Comparison of ENCODE assay signal across 15 mouse cellular contexts in genomic region chr6:144337436-144337969, GRCm38 (mm10).
DNase-seq lines count a peak whose midpoint lies in the region; ATAC-seq and TF ChIP-seq lines count a peak whose summit lies in the region.
"Had no signal": no experiment of that assay in that cellular context is flagged by ENCODE, and none has a peak within 500 bp of the region (broad histone marks: within the 10 kb centered on the region; RNA-seq: fewer than 3 reads in every experiment).

No protein-coding gene starts in this region.

- no peak overlapping the region for H3K9ac ChIP-seq in lung, postnatal 0 days (replicated peaks; ENCODE audit: low read depth)
- peak overlapping the region; percentile 18; the same call in 1 of the 2 replicates for H3K9ac ChIP-seq in forebrain, embryonic 14.5 days (ENCODE audit: low read length)
- H3K9ac ChIP-seq in neural tube, embryonic 15.5 days (replicated peaks), result no peak overlapping the region
- H3K9ac ChIP-seq: embryonic facial prominence, embryonic 15.5 days; liver, embryonic 14.5 days had no signal

- no peak for TF ChIP-seq EP300 in lung, postnatal 0 days (IDR thresholded peaks at IDR 0.05)

- peak; percentile 20 for DNase-seq in lung, postnatal 0 days (ENCODE audit: low spot score)
- DNase-seq in lung, adult 18-20 months, result no peak
- DNase-seq in forebrain, embryonic 14.5 days (ENCODE audit: low spot score), result peak; percentile 36
- peak; percentile 27 for DNase-seq in lung, postnatal 14 days
- no peak for DNase-seq in cerebellum, postnatal 4 days (ENCODE audit: low spot score in 2 of 2)
- no peak for DNase-seq in adrenal gland, postnatal 36 days
- DNase-seq in kidney, adult 2 months, result no peak
- DNase-seq: adrenal gland, postnatal 25 days; cerebellum, adult 18-20 months; heart, postnatal 36 days had no signal

- no peak overlapping the region for H3K27ac ChIP-seq in lung, postnatal 0 days (ENCODE audit: low read length)
- no peak overlapping the region for H3K27ac ChIP-seq in forebrain, embryonic 14.5 days (ENCODE audit: low read depth, low read length)
- no peak overlapping the region for H3K27ac ChIP-seq in neural tube, embryonic 15.5 days (replicated peaks)
- H3K27ac ChIP-seq in kidney, adult 2 months (ENCODE audit: insufficient read depth, low read depth, low read length), result no peak overlapping the region
- H3K27ac ChIP-seq: embryonic facial prominence, embryonic 15.5 days; kidney, postnatal 0 days; liver, embryonic 14.5 days had no signal

- TF ChIP-seq POLR2A in kidney, adult 2 months (IDR thresholded peaks at IDR 0.05; ENCODE audit: low read depth, low read length), result no peak

- ATAC-seq in lung, postnatal 0 days, result no peak
- 0 out of 2 replicates have a peak, but pooled peaks have one; percentile 15 for ATAC-seq in forebrain, embryonic 14.5 days
- no peak for ATAC-seq in neural tube, embryonic 15.5 days (ENCODE audit: low FRiP score)
- ATAC-seq: CD4-positive, CD25-positive, alpha-beta regulatory T cell, adult 4 months had no signal

- no peaks in the 10 kb centered on the region for H3K36me3 ChIP-seq in lung, postnatal 0 days (ENCODE audit: insufficient read depth, low read length)
- H3K36me3 ChIP-seq in forebrain, embryonic 14.5 days (ENCODE audit: control insufficient read depth, insufficient read depth, low read length), result no peaks in the 10 kb centered on the region
- no peaks in the 10 kb centered on the region for H3K36me3 ChIP-seq in neural tube, embryonic 15.5 days
- H3K36me3 ChIP-seq in kidney, adult 2 months (ENCODE audit: control insufficient read depth, insufficient read depth, low read length), result no peaks in the 10 kb centered on the region
- H3K36me3 ChIP-seq: embryonic facial prominence, embryonic 15.5 days had no signal

- 23% methylated on average over 14 of the region's 14 CpGs for WGBS in lung, postnatal 0 days
- WGBS in forebrain, embryonic 14.5 days, result 2% methylated on average over 14 of the region's 14 CpGs
- WGBS in neural tube, embryonic 15.5 days, result 19% methylated on average over 14 of the region's 14 CpGs
- 59% methylated on average over 14 of the region's 14 CpGs for WGBS in kidney, adult 2 months

- TF ChIP-seq CTCF in lung, postnatal 0 days (IDR thresholded peaks at IDR 0.05), result no peak
- no peak for TF ChIP-seq CTCF in kidney, adult 2 months (conservative IDR thresholded peaks at IDR 0.05; ENCODE audit: insufficient read depth, insufficient read length, low read depth, low read length)

- no peaks in the 10 kb centered on the region for H3K9me3 ChIP-seq in lung, postnatal 0 days (ENCODE audit: low read length)
- 0 out of 2 replicates have a peak, but pooled peaks cover 3% of the 10 kb centered on the region for H3K9me3 ChIP-seq in forebrain, embryonic 14.5 days (replicated peaks; ENCODE audit: control insufficient read depth, low read length)
- H3K9me3 ChIP-seq in neural tube, embryonic 15.5 days (replicated peaks), result no peaks in the 10 kb centered on the region
- H3K9me3 ChIP-seq: embryonic facial prominence, embryonic 15.5 days had no signal

- no peak overlapping the region for H3K4me3 ChIP-seq in lung, postnatal 0 days (ENCODE audit: low read depth, low read length)
- H3K4me3 ChIP-seq in forebrain, embryonic 14.5 days (ENCODE audit: low read depth, low read length), result no peak overlapping the region
- no peak overlapping the region for H3K4me3 ChIP-seq in neural tube, embryonic 15.5 days (replicated peaks)
- no peak overlapping the region for H3K4me3 ChIP-seq in kidney, adult 2 months (ENCODE audit: insufficient read depth, low read depth, low read length)
- H3K4me3 ChIP-seq: embryonic facial prominence, embryonic 15.5 days had no signal

- H3K4me1 ChIP-seq in lung, postnatal 0 days (ENCODE audit: insufficient read depth, low read depth, low read length), result no peaks in the 10 kb centered on the region; the same call in 1 of the 2 replicates
- H3K4me1 ChIP-seq in forebrain, embryonic 14.5 days (ENCODE audit: control insufficient read depth, insufficient read depth, low read length), result peaks cover 15% of the 10 kb centered on the region
- no peaks in the 10 kb centered on the region for H3K4me1 ChIP-seq in neural tube, embryonic 15.5 days
- no peaks in the 10 kb centered on the region for H3K4me1 ChIP-seq in kidney, adult 2 months (ENCODE audit: control insufficient read depth, insufficient read depth, low read length)
- H3K4me1 ChIP-seq: embryonic facial prominence, embryonic 15.5 days had no signal

- no peaks in the 10 kb centered on the region for H3K27me3 ChIP-seq in lung, postnatal 0 days (replicated peaks; ENCODE audit: insufficient read depth, low read length)
- H3K27me3 ChIP-seq in forebrain, embryonic 14.5 days (replicated peaks; ENCODE audit: control insufficient read depth, insufficient read depth, low read length), result no peaks in the 10 kb centered on the region
- H3K27me3 ChIP-seq in neural tube, embryonic 15.5 days (replicated peaks), result 0 out of 2 replicates have a peak, but pooled peaks cover 3% of the 10 kb centered on the region
- no peaks in the 10 kb centered on the region for H3K27me3 ChIP-seq in kidney, adult 2 months (replicated peaks; ENCODE audit: control insufficient read depth, insufficient read depth, low read length)
- H3K27me3 ChIP-seq: embryonic facial prominence, embryonic 15.5 days had no signal

- H3K4me2 ChIP-seq in lung, postnatal 0 days (replicated peaks; ENCODE audit: low read depth, low read length), result no peak overlapping the region
- peak overlapping the region; percentile 35 for H3K4me2 ChIP-seq in forebrain, embryonic 14.5 days (ENCODE audit: low read length)
- H3K4me2 ChIP-seq in neural tube, embryonic 15.5 days, result peak overlapping the region; percentile 4; the same call in 1 of the 2 replicates
- H3K4me2 ChIP-seq: embryonic facial prominence, embryonic 15.5 days had no signal

Comparison
In these comparisons a context has a peak if more than half of its experiments do, and no peak if none do; other contexts are left out.
1. DNase-seq: peak in lung, postnatal 0 days (single experiment), forebrain, embryonic 14.5 days (single experiment) and lung, postnatal 14 days (single experiment); none in lung, adult 18-20 months (0 of 2), cerebellum, postnatal 4 days (0 of 2), adrenal gland, postnatal 36 days (0 of 2) and kidney, adult 2 months (single experiment).